Mouse (Mus musculus): ENCODE results near the gene Pde4d. TPM values are rescaled to one million over a fixed set of nuclear protein-coding genes. Genes with fewer than 3 reads are reported as not detected.

Pde4d gene
- polyA plus RNA-seq, 1 experiment from 2014 or later, result 17.7 TPM

GRCm38 (mm10) chr13:109695098-109695497 is 1245.3 kb downstream of the Pde4d start:
- no peaks in the 10 kb centered on the region for H3K36me3 ChIP-seq
- no peak overlapping the region for H3K9ac ChIP-seq
- H3K27me3 ChIP-seq, result no peaks in the 10 kb centered on the region
- 49% methylated on average over 6 of the region's 6 CpGs for WGBS
- no peak overlapping the region for H3K4me3 ChIP-seq
- no peak overlapping the region for H3K4me2 ChIP-seq
- no peaks in the 10 kb centered on the region for H3K9me3 ChIP-seq
- no peak for ATAC-seq (ENCODE audit: insufficient number of reproducible peaks, low FRiP score, low TSS enrichment, low read depth)
- H3K4me1 ChIP-seq, result no peaks in the 10 kb centered on the region
- H3K27ac ChIP-seq, result no peak overlapping the region

- Histone ChIP-seq H3K9me3 (no peaks in the 10 kb centered on the region), H3K9ac (no peak overlapping the region), H3K4me2 (no peak overlapping the region), H3K27me3 (no peaks in the 10 kb centered on the region), H3K4me1 (no peaks in the 10 kb centered on the region), H3K36me3 (no peaks in the 10 kb centered on the region), H3K27ac (no peak overlapping the region), H3K4me3 (no peak overlapping the region)
- WGBS, result 54% methylated on average over 2 of the region's 2 CpGs
- no peak for ATAC-seq (ENCODE audit: insufficient number of reproducible peaks, low FRiP score, low TSS enrichment, low read depth)
Observed at GRCm38 (mm10) chr13:109706141-109706540, 1256.4 kb downstream of the Pde4d start.

- ATAC-seq (ENCODE audit: insufficient number of reproducible peaks, low FRiP score, low TSS enrichment, low read depth), result no peak
- Histone ChIP-seq H3K9me3 (no peaks in the 10 kb centered on the region), H3K4me1 (no peaks in the 10 kb centered on the region), H3K9ac (no peak overlapping the region), H3K4me3 (no peak overlapping the region), H3K27me3 (no peaks in the 10 kb centered on the region), H3K36me3 (no peaks in the 10 kb centered on the region), H3K27ac (no peak overlapping the region), H3K4me2 (no peak overlapping the region)
- WGBS, result 84% methylated on average over 5 of the region's 5 CpGs
Observed at GRCm38 (mm10) chr13:109706579-109706978, 1256.8 kb downstream of the Pde4d start.

- 96% methylated on average over 4 of the region's 4 CpGs for WGBS
- no peak for ATAC-seq (ENCODE audit: insufficient number of reproducible peaks, low FRiP score, low TSS enrichment, low read depth)
- Histone ChIP-seq H3K4me3 (no peak overlapping the region), H3K27me3 (no peaks in the 10 kb centered on the region), H3K4me1 (no peaks in the 10 kb centered on the region), H3K9me3 (no peaks in the 10 kb centered on the region), H3K36me3 (no peaks in the 10 kb centered on the region), H3K27ac (no peak overlapping the region), H3K4me2 (no peak overlapping the region), H3K9ac (no peak overlapping the region)
Observed at GRCm38 (mm10) chr13:109707154-109707553, 1257.4 kb downstream of the Pde4d start.

GRCm38 (mm10) chr13:109708326-109708725 is 1258.6 kb downstream of the Pde4d start:
- Histone ChIP-seq H3K4me1 (no peaks in the 10 kb centered on the region), H3K27ac (no peak overlapping the region), H3K4me3 (no peak overlapping the region), H3K36me3 (no peaks in the 10 kb centered on the region), H3K9me3 (no peaks in the 10 kb centered on the region), H3K4me2 (no peak overlapping the region), H3K9ac (no peak overlapping the region), H3K27me3 (no peaks in the 10 kb centered on the region)
- ATAC-seq (ENCODE audit: insufficient number of reproducible peaks, low FRiP score, low TSS enrichment, low read depth), result no peak
- 45% methylated on average over 2 of the region's 2 CpGs for WGBS

GRCm38 (mm10) chr13:109714581-109714980 is 1264.8 kb downstream of the Pde4d start:
- Histone ChIP-seq H3K27me3 (no peaks in the 10 kb centered on the region), H3K9ac (no peak overlapping the region), H3K4me3 (no peak overlapping the region), H3K9me3 (no peaks in the 10 kb centered on the region), H3K27ac (no peak overlapping the region), H3K4me2 (no peak overlapping the region), H3K4me1 (no peaks in the 10 kb centered on the region; the same call in 1 of the 2 replicates), H3K36me3 (no peaks in the 10 kb centered on the region)
- 89% methylated on average over 2 of the region's 2 CpGs for WGBS
- no peak for ATAC-seq (ENCODE audit: insufficient number of reproducible peaks, low FRiP score, low TSS enrichment, low read depth)

- ATAC-seq (ENCODE audit: insufficient number of reproducible peaks, low FRiP score, low TSS enrichment, low read depth), result no peak
- no peaks in the 10 kb centered on the region; the same call in 1 of the 2 replicates for H3K4me1 ChIP-seq
- no peak overlapping the region for H3K4me3 ChIP-seq
- no peak overlapping the region for H3K27ac ChIP-seq
- no peak overlapping the region for H3K4me2 ChIP-seq
- H3K9ac ChIP-seq, result no peak overlapping the region
- H3K36me3 ChIP-seq, result no peaks in the 10 kb centered on the region
- 53% methylated on average over 1 of the region's 1 CpGs for WGBS
- H3K27me3 ChIP-seq, result no peaks in the 10 kb centered on the region
- H3K9me3 ChIP-seq, result no peaks in the 10 kb centered on the region
Observed at GRCm38 (mm10) chr13:109715321-109715720, 1265.6 kb downstream of the Pde4d start.

- Histone ChIP-seq H3K27ac (no peak overlapping the region), H3K9ac (no peak overlapping the region), H3K4me1 (peaks cover 7% of the 10 kb centered on the region; the same call in 1 of the 2 replicates), H3K36me3 (no peaks in the 10 kb centered on the region), H3K4me2 (no peak overlapping the region), H3K9me3 (no peaks in the 10 kb centered on the region), H3K4me3 (no peak overlapping the region), H3K27me3 (no peaks in the 10 kb centered on the region)
- 85% methylated on average over 2 of the region's 2 CpGs for WGBS
- no peak for ATAC-seq (ENCODE audit: insufficient number of reproducible peaks, low FRiP score, low TSS enrichment, low read depth)
Observed at GRCm38 (mm10) chr13:109720127-109720713, 1270.5 kb downstream of the Pde4d start.

- 50% methylated on average over 6 of the region's 6 CpGs for WGBS
- H3K9me3 ChIP-seq, result no peaks in the 10 kb centered on the region
- no peaks in the 10 kb centered on the region for H3K36me3 ChIP-seq
- H3K27me3 ChIP-seq, result no peaks in the 10 kb centered on the region
- H3K27ac ChIP-seq, result 0 out of 2 replicates have a peak overlapping the region, but pooled peaks have one; percentile 9
- no peak overlapping the region for H3K9ac ChIP-seq
- H3K4me3 ChIP-seq, result no peak overlapping the region
- H3K4me1 ChIP-seq, result peaks cover 9% of the 10 kb centered on the region; the same call in 1 of the 2 replicates
- ATAC-seq (ENCODE audit: insufficient number of reproducible peaks, low FRiP score, low TSS enrichment, low read depth), result no peak
- H3K4me2 ChIP-seq, result no peak overlapping the region
Observed at GRCm38 (mm10) chr13:109722237-109723119, 1272.7 kb downstream of the Pde4d start.

- Histone ChIP-seq H3K4me3 (no peak overlapping the region), H3K36me3 (no peaks in the 10 kb centered on the region), H3K27ac (no peak overlapping the region), H3K9me3 (no peaks in the 10 kb centered on the region), H3K9ac (no peak overlapping the region), H3K4me2 (no peak overlapping the region), H3K27me3 (no peaks in the 10 kb centered on the region), H3K4me1 (peaks cover 7% of the 10 kb centered on the region; the same call in 1 of the 2 replicates)
- no peak for ATAC-seq (ENCODE audit: insufficient number of reproducible peaks, low FRiP score, low TSS enrichment, low read depth)
- 69% methylated on average over 5 of the region's 5 CpGs for WGBS
Observed at GRCm38 (mm10) chr13:109727346-109727745, 1277.6 kb downstream of the Pde4d start.

- Histone ChIP-seq H3K9me3 (no peaks in the 10 kb centered on the region), H3K4me3 (no peak overlapping the region), H3K4me2 (no peak overlapping the region), H3K27ac (no peak overlapping the region), H3K9ac (no peak overlapping the region), H3K4me1 (0 out of 2 replicates have a peak, but pooled peaks cover 2% of the 10 kb centered on the region), H3K27me3 (no peaks in the 10 kb centered on the region), H3K36me3 (no peaks in the 10 kb centered on the region)
- WGBS, result 71% methylated on average over 4 of the region's 4 CpGs
- ATAC-seq (ENCODE audit: insufficient number of reproducible peaks, low FRiP score, low TSS enrichment, low read depth), result no peak
Observed at GRCm38 (mm10) chr13:109729612-109730011, 1279.9 kb downstream of the Pde4d start.

- Histone ChIP-seq H3K27ac (no peak overlapping the region), H3K27me3 (no peaks in the 10 kb centered on the region), H3K4me3 (no peak overlapping the region), H3K4me2 (no peak overlapping the region), H3K9ac (no peak overlapping the region), H3K4me1 (no peaks in the 10 kb centered on the region), H3K9me3 (no peaks in the 10 kb centered on the region), H3K36me3 (no peaks in the 10 kb centered on the region)
- 85% methylated on average over 5 of the region's 5 CpGs for WGBS
- no peak for ATAC-seq (ENCODE audit: insufficient number of reproducible peaks, low FRiP score, low TSS enrichment, low read depth)
Observed at GRCm38 (mm10) chr13:109732655-109733376, 1283.1 kb downstream of the Pde4d start.
